Mouse (Mus musculus): Measurements from ENCODE around the gene 1700092M07Rik.
"Not testable (repeated sequence)": the region's sequence is repeated elsewhere in the genome, so short reads cannot be mapped to it uniquely, and the experiment has no call there.

1700092M07Rik gene

DNA sequence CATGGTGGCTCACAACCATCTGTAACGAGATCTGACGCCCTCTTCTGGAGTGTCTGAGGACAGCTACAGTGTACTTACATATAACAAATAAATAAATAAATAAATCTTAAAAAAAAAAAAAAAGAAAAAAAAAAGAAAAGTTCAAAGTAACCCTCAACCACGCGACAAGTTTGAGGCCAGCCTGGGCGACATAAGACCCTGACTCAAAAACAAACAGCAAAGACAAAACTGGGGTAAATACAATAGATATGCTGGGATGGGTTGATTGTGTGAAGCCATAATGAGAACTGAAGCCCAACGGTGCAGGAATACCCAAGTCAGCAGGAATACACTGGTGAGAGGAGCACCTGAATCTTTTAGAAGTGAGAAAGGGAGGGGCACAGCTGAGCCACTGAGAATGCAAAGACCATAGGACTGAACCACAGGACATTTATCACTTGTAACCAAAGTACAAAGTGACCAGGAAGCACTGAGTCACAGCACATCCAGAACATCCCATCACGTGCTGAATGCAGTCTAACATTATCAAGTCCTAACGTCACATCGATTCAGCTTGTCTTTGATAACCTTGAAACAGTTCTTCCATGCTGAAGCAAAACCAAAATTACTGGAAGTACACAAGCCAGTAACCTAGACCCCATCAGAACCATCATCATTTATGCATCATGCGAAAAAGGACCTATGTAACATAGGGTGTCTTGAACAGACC lies 23.6 kb upstream of the 1700092M07Rik start:
- no peak for DNase-seq

DNA sequence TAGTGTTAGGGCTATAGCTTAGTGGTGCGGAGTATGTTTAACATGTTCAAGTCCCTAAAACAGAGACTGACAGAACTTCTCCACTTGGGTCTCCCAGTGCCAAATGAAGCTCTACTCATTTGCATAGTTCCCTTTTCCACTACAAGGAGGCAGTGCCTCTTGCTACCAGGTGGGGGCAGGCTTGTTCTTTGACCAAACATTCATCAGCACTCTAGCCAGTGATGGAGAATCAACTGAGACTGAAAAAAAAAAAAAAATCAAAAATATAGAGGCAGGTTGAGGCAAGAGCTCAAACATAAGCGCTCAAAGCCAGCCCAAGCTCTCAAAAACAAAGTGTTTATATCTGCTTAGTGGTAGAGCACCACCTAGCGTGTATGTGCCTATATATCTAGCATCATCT lies 22.2 kb upstream of the 1700092M07Rik start:
- DNase-seq: peak; percentile 45 to 48

DNA sequence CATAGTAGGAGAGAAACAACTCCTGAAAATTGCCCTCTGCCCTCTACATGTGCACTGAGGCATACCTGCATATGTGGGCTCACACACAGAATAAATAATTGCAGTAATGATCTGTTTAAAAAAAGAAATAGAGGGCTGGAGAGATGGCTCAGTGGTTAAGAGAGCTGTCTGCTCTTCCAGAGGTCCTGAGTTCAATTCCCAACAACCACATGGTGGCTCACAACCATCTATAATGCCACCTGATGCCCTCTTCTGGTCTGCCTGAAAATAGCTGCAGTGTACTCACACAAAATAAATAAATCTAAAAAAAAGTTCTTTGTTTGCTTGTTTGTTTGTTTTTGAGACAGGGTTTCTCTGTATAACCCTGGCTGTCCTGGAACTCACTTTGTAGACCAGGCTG lies 21.5 kb upstream of the 1700092M07Rik start:
- DNase-seq: not testable (repeated sequence)

DNA sequence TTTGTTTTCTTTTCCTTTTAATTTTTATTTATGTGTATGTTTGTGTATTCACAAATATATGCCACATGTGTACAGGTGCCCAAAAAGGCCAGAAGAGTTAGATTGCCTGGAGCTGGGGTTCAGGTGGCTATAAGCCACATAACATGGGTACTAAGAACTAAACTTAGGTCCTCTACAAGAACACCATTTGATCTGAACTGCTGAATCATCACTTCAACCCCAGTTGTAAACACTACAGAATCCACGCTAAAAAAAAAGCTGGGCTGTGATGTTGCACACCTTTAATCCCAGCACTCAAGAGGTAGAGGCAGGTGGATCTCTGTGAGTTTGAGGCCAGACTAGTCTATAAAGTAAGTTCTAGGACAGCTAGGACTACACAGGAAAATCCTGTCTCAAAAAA lies 19.1 kb upstream of the 1700092M07Rik start:
- DNase-seq: no peak

DNA sequence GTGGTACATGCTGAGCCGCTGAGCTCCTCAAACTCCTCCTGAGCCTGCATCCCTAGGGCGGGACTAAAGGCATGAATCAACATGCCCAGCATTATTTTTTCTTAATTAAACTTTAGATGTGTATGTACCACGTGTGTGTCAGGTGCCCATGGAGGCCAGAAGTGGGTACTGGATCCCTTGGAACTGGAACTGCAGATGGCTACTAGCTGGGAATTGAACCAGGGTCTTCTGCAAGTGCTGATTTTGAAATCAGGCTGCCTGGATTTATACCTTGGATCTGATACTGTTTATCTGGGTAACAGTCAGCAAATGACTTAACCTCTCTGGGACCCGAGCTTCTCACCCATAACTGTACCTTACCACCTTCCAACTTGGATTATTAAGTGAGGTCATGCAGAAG lies 18.5 kb upstream of the 1700092M07Rik start:
- no peak for DNase-seq

DNA sequence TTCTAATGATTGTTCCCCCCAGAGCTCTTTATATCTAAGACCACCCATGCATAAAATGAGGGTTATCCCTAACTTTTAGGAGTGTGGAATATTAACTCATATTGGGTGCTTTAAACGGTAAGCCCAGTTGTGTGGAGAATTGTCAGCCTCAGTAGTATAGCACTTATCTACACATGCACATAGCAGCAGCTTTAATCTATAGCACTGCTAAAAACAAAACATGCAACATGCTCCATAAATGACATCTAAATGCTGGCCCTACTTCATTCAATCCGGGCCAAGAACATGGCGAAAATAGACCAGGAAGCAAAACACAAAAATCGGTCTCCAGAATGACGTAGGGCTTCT lies 18.0 kb upstream of the 1700092M07Rik start:
- DNase-seq: no peak

DNA sequence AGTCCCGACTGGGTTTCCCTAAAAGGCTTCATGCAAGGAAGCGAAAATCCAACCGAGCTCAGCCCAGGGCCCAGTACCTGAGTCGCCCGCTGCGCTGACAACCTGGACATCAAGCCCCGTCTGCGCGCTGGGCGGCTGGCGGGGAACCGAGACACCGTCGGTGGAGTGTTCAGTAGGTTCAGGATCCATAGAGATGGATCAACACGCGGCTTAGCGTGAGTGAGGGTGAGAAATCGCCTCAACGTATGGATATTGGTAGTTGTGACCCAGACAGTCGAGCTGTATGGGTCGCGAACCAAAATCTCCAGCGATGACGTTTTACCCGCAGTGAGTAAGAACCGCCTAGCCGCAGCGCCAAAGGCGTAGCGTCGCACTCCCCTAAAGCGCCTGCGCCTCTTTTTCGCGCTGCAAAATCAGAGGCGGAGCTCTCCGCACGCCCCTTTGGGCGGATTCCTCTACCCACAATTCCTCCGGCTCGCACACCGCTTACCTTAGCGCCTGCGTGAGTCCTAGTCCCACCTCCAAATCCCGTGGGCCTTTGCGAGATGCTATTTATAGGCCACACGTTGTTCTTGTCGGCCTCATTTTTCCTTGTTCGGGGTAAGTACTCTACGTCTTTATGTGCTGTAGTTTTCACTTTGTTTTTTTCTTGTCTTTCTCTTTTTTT lies 17.5 kb upstream of the 1700092M07Rik start, which contains the start of gene Slc3a2:
Slc3a2 (minus strand) TSS at position 463 of the 667 bp plus-strand sequence.
- DNase-seq: peak; percentile 98

DNA sequence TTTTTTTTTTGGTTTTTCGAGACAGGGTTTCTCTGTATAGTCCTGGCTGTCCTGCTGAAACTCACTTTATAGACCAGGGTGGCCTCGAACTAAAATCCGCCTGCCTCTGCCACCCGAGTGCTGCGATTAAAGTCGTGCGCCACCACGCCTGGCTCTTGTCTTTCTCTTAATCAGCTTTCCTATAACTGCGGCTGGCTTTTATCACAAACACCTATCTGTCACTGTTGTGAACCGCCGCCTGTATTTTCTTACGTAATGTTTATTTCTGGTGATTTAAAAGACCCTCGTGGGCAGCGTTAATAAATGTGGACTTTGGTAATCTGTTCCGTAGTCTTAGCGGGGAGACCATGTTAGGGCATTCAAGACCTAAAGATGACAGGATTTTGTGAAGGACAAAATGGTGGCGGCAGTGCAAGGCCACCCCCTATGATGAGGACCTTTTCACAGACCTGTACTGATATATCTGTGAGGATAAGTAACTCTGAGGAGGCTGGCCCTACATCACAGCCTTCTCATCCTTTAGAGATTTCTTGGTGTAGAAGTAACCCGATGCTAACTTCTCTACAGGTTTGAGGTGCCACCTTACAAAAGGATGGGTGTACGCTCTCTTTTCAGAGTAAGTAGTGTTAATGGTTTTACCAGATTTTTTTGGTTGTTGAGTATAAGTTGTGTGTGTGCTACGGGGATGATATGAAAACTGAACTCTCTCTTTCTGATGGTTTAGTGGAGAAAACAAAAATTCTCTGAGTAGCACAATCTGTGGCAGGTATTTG lies 16.8 kb upstream of the 1700092M07Rik start:
- DNase-seq: no peak

DNA sequence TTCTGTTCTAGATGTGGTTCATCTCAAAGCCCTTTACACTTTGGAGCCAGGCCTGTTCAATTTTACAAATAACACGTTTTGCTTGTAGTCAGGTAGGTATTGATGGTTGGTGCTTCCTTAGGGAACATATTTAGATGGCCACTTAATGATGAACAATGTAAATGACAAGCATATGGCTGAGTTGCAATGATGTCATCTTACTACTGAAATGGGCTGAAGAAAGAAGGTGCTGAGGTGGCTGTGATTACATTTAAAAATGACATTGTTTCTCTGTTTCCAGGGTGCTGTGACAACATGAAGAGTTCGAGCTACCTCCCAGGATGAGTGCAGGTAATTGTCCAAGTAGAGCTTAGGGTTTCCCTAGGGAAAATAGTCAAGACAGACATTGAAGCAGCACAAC lies 16.1 kb upstream of the 1700092M07Rik start:
- no peak for DNase-seq

DNA sequence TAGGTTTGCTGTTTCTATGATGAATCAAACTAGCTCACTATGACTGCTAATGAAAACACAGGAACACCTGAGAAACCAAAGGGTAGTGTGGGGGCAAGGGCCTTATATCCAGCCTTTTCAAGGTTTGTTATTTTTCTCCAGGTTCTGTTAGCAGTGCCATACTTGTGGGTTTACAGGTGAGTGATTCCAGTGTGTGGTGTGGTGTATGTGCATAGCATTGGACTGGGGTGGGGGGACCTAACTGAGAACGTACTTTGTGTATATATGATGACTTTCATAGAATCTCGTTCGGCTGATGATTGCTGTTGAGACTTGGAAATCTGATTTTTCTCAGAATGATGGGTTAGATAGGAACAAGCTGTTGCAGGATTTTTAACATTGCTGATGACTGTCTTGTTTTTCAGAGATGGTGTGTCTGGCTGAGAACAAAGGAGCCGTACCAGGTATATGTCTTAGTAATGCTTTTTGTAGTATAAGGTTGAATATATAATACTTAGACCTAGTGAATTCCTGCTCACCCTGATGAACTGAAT lies 15.4 kb upstream of the 1700092M07Rik start:
- DNase-seq: no peak

DNA sequence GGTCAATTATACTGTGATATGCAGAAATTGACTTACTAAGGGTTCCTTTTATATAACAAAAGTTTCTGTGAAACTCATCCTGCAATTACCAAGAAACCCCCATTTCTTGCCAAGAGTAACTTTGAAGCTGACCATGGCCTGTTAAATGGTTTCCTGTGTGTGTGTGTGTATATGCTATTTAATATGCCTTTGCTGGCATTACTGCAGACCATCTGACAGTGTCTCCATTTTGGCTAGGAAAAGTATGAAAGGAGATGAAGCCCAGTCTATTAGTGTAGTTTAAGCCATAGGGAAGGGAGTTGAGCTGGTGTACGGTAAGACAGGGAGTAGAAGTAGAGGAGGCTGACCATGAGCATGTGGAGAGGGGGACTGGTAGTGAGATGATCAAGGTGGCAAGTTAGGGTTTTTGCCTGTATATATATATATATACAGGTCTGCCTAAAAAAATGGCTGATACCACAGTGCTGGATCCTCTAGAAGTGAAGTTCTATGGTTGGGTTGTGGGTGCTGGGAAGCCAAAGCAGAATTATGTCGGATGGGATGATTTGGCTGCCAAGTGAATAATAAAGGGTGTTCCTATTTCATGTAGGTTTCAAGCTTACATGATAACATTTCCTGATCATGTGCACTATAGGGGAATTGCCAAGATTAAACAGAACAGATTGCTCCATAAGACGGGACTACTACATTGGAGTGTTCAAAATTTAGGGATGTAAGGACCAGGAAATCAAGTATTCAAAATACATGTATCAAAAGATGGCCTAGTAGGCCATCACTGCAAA lies 13.7 kb upstream of the 1700092M07Rik start:
- DNase-seq: no peak

DNA sequence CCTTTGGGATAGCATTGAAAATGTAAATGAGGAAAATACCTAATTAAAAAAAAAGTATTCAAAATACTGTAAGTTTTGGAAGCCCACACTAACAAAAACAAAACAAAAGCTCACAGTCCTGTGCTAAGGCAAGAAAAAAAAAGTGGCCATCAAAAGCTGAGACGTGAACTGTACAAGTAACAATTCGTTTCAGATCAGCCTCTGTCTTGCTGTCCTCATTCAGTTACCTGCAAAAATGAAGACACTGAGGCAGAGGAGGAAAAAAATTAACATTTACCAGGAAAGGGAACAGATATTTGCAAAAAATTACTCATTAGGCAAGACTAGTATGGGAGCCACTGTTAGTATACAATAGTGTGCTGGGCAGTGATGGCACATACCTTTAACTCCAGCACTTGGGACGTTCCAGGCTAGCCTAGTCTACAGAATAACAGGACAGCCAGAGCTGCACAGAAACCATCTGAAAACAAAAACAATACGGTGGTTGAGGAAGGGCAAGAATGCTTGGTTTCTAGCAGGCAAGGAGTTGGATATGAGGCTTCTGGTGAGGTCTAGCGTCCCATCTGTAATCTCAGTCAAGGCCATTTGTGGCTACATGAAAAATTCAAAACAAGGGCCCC lies 12.9 kb upstream of the 1700092M07Rik start:
- DNase-seq: no peak

DNA sequence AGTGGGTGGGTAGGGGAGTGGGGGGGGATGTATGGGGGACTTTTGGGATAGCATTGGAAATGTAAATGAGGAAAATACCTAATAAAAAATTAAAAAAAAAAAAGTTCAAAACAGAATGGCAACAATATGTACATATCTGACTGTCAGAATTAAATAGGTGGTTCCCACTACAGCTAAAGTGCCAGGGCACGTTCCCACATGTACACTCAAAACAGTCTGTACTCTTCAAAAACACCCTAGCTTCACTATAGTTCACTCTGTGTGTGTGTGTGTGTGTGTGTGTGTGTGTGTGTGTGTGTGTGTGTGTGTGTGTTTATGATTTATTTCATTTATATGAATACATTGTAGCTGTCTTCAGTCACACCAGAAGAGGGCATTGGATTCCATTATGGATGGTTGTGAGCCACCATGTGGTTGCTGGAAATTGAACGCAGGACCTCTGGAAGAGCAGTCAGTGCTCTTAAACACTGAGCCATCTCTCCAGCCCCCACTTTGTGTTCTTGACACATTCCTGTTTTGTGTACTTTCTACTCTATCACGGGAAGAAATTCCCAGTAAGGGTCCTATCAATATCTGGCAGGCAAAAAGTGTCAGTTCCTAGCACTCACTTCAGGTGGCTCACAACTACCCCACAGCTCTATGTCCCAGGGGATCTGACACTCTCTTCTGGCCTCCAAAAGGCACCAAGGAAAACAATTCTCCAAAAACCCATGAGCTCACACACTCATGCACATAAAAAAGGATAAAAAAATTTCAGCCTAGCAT lies 12.0 kb upstream of the 1700092M07Rik start:
- not testable (repeated sequence) for DNase-seq

DNA sequence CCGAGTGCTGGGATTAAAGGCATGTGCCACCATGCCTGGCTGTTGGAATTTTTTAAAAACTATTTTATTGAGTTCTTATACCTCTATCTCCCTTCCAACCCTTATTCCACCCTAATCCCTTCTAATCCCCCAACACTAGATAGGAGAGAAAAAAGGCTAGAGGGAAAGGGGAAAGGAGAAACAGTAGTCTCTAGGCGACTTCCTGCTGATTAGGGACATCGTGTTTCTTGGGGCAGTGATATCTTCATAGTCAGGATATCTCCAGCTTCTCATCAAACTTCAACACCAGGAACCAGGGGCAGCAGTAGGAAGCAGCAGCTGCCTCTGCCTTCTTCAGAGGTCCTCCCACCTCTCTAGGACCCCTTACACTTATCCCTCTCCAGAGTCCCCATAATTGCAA lies 6.2 kb upstream of the 1700092M07Rik start:
- DNase-seq: no peak

DNA sequence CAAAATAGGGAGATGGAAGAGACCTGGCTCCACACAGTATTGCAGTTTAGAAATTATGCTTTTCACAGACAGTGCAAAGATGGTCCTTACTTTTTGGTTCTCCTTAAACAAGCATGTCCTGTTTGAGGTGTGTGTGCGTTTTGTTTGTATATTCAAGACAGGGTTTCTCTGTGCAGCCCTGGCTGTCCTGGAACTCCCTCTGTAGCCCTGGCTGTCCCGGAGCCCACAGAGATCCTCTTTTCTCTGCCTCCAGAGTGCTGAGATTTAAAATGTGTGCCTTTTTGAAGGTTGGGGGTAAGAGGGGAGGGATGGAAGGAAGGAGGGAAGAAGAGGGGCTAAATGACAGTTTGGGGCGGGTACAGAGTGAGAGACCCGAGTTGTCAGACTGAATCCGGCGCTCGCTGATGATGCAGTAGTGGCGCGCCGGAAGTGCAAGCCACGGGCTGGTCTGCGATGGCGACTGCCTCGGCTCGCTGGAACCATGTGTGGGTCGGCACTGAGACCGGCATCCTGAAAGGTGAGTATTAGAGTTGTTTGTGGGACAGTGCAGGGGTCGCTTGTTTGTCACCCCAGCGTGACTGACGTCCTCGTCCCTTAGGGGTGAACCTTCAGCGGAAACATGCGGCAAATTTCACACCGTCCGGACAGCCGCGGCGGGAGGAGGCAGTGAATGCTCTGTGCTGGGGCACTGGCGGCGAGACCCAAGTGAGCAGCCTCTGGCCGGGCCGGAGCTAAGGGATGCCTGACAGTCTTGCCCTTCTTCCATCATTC lies 4.9 kb upstream of the 1700092M07Rik start, which contains the start of gene Wdr74:
Wdr74 (plus strand) TSS at position 439 of the 771 bp plus-strand sequence.
- peak; percentile 84 to 91 for DNase-seq

DNA sequence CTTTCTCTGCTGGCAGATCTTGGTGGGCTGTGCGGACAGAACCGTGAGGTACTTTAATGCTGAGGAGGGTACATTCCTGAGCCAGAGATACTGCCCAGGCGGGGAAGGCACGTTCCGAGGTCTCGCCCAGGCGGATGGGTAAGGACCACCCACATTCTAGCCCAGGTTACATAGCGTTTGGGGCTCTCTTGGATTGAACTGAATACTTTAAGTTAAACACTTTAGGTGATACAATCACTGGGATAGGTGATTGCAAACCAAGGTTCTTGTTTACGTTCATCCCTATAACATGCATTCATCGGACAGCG lies 4.4 kb upstream of the 1700092M07Rik start:
- no peak for DNase-seq

DNA sequence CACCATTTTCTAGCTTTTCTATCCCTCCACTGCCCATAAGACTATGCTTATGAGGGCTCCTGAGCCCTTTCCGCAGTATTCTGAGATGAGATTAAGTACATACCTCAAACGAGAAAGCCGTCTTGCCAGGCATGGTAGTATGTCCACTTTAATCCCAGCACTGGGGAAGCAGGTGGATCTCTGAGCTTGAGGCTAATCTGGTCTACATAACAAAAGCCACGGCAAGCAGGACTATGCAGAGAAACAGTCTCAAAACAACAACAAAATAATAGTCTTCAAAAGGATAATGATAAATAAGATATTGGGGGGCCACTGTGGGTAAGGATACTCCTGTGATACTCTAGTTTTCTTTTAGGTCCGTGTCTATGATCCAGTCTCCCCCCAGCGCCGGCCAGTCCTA lies 1.6 kb upstream of the 1700092M07Rik start:
- no peak for DNase-seq

DNA sequence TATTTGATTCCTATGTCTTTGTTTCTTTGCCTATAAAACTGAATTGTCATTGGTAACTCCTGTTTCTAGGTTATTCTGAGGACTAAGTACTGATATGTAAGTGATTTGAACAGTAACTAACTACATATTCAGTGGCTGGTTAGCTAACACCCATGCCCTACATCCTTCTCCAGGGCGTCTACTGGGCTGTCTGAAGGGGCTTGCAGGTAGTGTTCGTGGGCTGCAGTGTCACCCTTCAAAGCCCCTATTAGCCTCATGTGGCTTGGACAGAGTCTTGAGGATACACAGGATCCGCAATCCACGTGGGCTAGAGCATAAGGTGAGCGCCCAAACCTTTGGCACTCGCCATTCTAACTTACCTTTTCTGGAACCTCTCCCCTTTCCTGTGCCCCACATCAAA lies 872 bp upstream of the 1700092M07Rik start:
- DNase-seq: no peak

DNA sequence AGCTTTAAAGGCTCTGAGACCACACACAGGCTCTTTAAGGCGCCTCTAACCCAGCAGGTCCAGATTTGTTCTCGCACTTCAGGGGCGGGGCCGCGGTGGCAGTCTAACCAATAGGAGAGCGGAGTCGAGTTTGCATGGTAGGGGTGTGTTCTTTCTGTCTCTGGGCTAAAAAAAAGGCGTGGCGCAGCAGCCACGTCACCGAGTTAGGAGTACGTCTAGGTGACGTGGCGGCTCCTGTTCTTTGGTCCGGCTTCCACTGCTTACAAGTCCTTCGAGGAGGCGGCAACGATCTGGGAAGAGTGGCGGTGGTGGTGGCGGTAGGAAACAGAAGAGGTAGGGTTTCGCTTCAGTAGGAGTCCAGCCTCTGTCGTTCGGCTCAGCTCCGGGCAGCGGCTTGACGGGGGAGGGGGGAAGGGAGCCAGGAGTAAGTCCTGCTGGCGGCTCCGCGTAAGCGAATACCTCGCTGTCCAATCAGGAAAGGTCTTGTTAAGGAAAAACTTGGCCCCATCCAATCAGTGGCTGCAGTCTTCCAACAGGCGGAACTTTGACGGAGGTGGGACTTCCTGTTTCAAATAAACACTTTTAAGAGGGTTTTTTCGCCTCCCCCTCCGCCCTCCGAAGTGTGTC lies 838 bp downstream of the 1700092M07Rik start, which contains the start of gene Stx5a:
Stx5a (plus strand) TSS at position 171 of the 627 bp plus-strand sequence.
- peak; percentile 97 to 98 for DNase-seq

DNA sequence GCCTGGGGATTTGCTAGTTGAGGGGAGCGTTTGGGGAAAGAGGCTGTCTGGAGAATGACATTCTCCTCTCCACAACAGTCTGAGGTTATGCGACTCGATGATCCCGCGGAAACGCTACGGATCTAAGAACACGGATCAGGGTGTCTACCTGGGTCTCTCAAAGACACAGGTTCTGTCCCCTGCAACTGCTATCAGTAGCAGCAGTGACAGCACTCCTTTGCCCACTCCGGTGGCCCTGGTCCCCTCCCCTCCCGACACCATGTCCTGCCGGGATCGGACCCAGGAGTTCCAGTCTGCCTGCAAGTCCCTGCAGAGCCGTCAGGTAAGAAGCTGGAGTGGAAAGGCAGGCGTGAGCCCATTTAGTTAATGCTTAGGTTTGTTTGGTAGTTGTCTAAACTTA lies 1.7 kb downstream of the 1700092M07Rik start:
- DNase-seq: no peak

Measured in kidney, adult 8-10 months (tissue).